Mouse (Mus musculus) lung, postnatal 0 days (tissue): ENCODE data around the gene Ak9.

Source experiments
- CTCF ChIP-seq: IDR thresholded peaks from 2 replicates; pipeline ENCODE4 v1.5.1; 2016; ENCODE audit warnings: antibody characterized with exemption, mild to moderate bottlenecking
- EP300 ChIP-seq: IDR thresholded peaks from 2 replicates; pipeline ENCODE4 v1.6.1; 2016; ENCODE audit warnings: antibody characterized with exemption, mild to moderate bottlenecking, control low read depth

GRCm38 (mm10) chr10:41476171-41477017 is 172.6 kb downstream of the Ak9 start, which contains the start of gene Mical1:
- TF ChIP-seq CTCF, result no peak
- TF ChIP-seq EP300, result no peak; the same call in 1 of the 2 replicates
